Mouse (Mus musculus) ES-Bruce4 (cell line): Measurements from ENCODE around the gene Pik3ip1.

Source experiments
- CTCF ChIP-seq: IDR thresholded peaks from one replicate; pipeline ENCODE4 v1.8.1; 2011; ENCODE audit warnings: low read depth, low read length
- EP300 ChIP-seq: IDR thresholded peaks from 2 replicates; pipeline ENCODE4 v1.6.1; 2011; ENCODE audit warnings: low read depth, low read length; ENCODE audit not compliant: insufficient read depth
- POLR2A ChIP-seq: IDR thresholded peaks from one replicate; pipeline ENCODE4 v1.8.1; 2011; ENCODE audit warnings: low read length; ENCODE audit not compliant: insufficient read depth

GRCm38 (mm10) chr11:3369449-3369848, 39.2 kb downstream of the Pik3ip1 start:
- TF ChIP-seq CTCF (no peak), POLR2A (no peak), EP300 (no peak)
